Mouse (Mus musculus) testis, adult 2 months (tissue): ENCODE results near the gene Nsun2.

Experiments
- CTCF ChIP-seq: fragments of 200-500 bp; IDR thresholded peaks from 2 replicates; pipeline ENCODE4 v1.5.1; 2012; ENCODE audit warnings: low read depth, mild to moderate bottlenecking, inconsistent platforms, low read length, moderate library complexity; ENCODE audit not compliant: control insufficient read depth, insufficient read depth, insufficient replicate concordance
- POLR2A ChIP-seq: fragments of 200-500 bp; IDR thresholded peaks from 2 replicates; pipeline ENCODE4 v1.6.1; 2012; ENCODE audit warnings: low read depth, mild to moderate bottlenecking, inconsistent platforms, low read length, moderate library complexity; ENCODE audit not compliant: control insufficient read depth

DNA sequence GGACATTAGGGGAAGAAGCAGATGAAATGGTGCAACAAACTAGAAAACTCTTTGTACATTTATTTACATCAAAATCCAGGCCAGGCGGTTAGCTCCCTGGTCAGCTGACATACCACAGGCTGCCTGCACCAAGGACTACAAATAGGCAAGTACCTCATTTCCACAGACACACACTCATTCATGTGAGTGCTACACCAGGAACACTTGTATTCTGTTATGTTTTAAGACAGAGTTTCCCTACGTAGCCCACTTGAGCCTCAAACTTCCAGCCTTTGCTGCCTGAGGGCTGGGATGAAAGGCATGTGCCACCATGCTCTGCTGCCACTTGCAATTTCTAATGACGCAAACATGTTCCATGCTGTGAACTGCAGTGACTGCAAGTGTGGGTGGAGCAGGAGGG, 18.5 kb upstream of the Nsun2 start:
- no peak for TF ChIP-seq CTCF
- TF ChIP-seq POLR2A, result no peak
